Mouse (Mus musculus) ES-Bruce4 (cell line): Measurements from ENCODE around the gene Cog4. TPM values are rescaled to one million over a fixed set of nuclear protein-coding genes. Genes with fewer than 3 reads are reported as not detected.

Experiments used
- H3K27ac ChIP-seq: 2 replicates; pipeline ENCODE4 v1.5.1; 2012; ENCODE audit warnings: low read length, inconsistent platforms; ENCODE audit not compliant: insufficient read depth
- H3K27me3 ChIP-seq: 2 replicates; pipeline ENCODE4 v1.6.1; 2012; ENCODE audit warnings: mild to moderate bottlenecking, low read length, inconsistent platforms; ENCODE audit not compliant: control insufficient read depth, poor library complexity, insufficient read depth, severe bottlenecking
- H3K36me3 ChIP-seq: 2 replicates; pipeline ENCODE4 v1.6.1; 2012; ENCODE audit warnings: inconsistent platforms, mild to moderate bottlenecking, low read length, moderate library complexity; ENCODE audit not compliant: control insufficient read depth, poor library complexity, insufficient read depth, severe bottlenecking
- H3K4me1 ChIP-seq: one replicate; pipeline ENCODE4 v1.8.1; 2011; ENCODE audit warnings: low read length; ENCODE audit not compliant: control insufficient read depth, insufficient read depth
- H3K4me3 ChIP-seq: 2 replicates; pipeline ENCODE4 v1.5.1; 2011; ENCODE audit warnings: low read depth, mild to moderate bottlenecking, low read length
- H3K9ac ChIP-seq: 2 replicates; pipeline ENCODE4 v1.6.1; 2012; ENCODE audit warnings: low read depth, mild to moderate bottlenecking, inconsistent platforms; ENCODE audit not compliant: poor library complexity, severe bottlenecking
- H3K9me3 ChIP-seq: replicated peaks from 2 replicates; pipeline ENCODE4 v1.6.1; 2012; ENCODE audit warnings: mild to moderate bottlenecking, low read length, inconsistent platforms; ENCODE audit not compliant: control insufficient read depth, poor library complexity, insufficient read depth, severe bottlenecking
- CTCF ChIP-seq: IDR thresholded peaks from one replicate; pipeline ENCODE4 v1.8.1; 2011; ENCODE audit warnings: low read depth, low read length
- EP300 ChIP-seq: IDR thresholded peaks from 2 replicates; pipeline ENCODE4 v1.6.1; 2011; ENCODE audit warnings: low read depth, low read length; ENCODE audit not compliant: insufficient read depth
- POLR2A ChIP-seq: IDR thresholded peaks from one replicate; pipeline ENCODE4 v1.8.1; 2011; ENCODE audit warnings: low read length; ENCODE audit not compliant: insufficient read depth
- polyA plus RNA-seq: library from polyadenylated mRNA; stranded (reverse); fragments of >200 nt; gene quantifications from 2 replicates; pipeline ENCODE4 v1.2.4, GENCODE M21; 2011; ENCODE audit warnings: low read depth; ENCODE audit not compliant: missing spikeins, insufficient read depth, insufficient read length

The Cog4 gene
- polyA plus RNA-seq, 1 experiment, result 50.7 TPM

- H3K9me3 ChIP-seq, result no peaks in the 10 kb centered on the region
- TF ChIP-seq POLR2A, result no peak
- no peak overlapping the region for H3K4me3 ChIP-seq
- no peaks in the 10 kb centered on the region for H3K27me3 ChIP-seq
- H3K9ac ChIP-seq, result no peak overlapping the region
- H3K36me3 ChIP-seq, result peaks cover 99% of the 10 kb centered on the region
- no peaks in the 10 kb centered on the region for H3K4me1 ChIP-seq
- no peak overlapping the region for H3K27ac ChIP-seq
Observed at GRCm38 (mm10) chr8:110821960-110822359, 24.4 kb upstream of the Cog4 start.

- Histone ChIP-seq H3K9ac (no peak overlapping the region), H3K36me3 (peaks cover 99% of the 10 kb centered on the region), H3K4me3 (no peak overlapping the region), H3K4me1 (no peaks in the 10 kb centered on the region), H3K9me3 (no peaks in the 10 kb centered on the region), H3K27ac (no peak overlapping the region), H3K27me3 (no peaks in the 10 kb centered on the region)
- TF ChIP-seq POLR2A (no peak), CTCF (no peak), EP300 (no peak)
Observed at GRCm38 (mm10) chr8:110824861-110825260, 21.5 kb upstream of the Cog4 start.

DNA sequence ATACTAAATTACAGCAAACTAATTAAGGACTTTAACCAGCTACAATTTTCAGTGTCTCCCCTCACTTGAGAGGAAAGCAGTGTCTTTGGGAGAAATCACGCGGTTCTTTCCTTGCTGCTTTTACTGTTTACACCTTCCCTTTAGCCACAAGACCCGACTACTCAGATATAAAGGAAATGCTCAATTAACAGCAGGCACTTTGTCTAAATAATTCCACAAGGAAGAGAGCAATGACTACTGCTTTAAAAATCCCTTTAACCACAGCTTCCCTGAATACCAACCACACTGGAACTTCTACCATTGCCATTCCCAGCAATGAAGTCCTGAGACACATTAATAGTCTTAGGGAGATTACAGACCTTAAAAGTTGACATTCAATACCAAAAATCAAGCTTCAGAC lies 17.9 kb upstream of the Cog4 start:
- Histone ChIP-seq H3K9me3 (no peaks in the 10 kb centered on the region), H3K4me1 (no peaks in the 10 kb centered on the region), H3K9ac (no peak overlapping the region), H3K4me3 (no peak overlapping the region), H3K27ac (no peak overlapping the region), H3K36me3 (peaks cover 99% of the 10 kb centered on the region), H3K27me3 (no peaks in the 10 kb centered on the region)
- TF ChIP-seq CTCF, result no peak
- TF ChIP-seq POLR2A, result no peak
- TF ChIP-seq EP300, result no peak

- no peaks in the 10 kb centered on the region for H3K4me1 ChIP-seq
- H3K36me3 ChIP-seq, result peaks cover 100% of the 10 kb centered on the region
- H3K4me3 ChIP-seq, result no peak overlapping the region
Observed at GRCm38 (mm10) chr8:110831956-110832355, 14.4 kb upstream of the Cog4 start.

DNA sequence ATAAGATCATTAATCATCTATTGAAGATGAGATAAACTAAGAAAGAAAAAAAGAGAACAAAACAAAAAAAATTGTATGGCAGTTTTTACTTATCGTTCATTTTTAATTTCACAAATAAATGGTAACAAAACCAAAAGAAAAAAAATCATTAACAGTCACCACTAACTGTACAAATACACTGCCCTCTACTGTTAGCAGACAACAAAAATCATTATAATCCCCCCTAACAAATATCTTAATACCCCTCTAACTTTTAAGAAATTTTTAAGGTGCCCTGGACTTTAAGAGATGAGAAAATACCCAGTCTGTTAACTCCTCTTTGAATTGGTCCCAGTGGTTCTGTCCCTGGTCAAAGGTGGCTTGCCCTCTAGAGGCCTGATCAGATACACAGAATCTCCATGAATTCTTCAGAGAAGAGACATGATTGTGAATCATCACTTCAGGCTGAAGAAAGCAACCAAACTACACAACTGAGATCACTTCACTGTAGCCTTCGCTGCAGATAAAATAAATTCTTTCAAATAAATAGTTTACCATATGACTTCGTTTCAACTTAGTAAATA lies 4.3 kb upstream of the Cog4 start:
- H3K4me1 ChIP-seq, result peaks cover 1% of the 10 kb centered on the region
- H3K4me3 ChIP-seq, result no peak overlapping the region
- no peaks in the 10 kb centered on the region for H3K9me3 ChIP-seq
- H3K9ac ChIP-seq, result no peak overlapping the region
- peaks cover 79% of the 10 kb centered on the region for H3K36me3 ChIP-seq
- H3K27ac ChIP-seq, result no peak overlapping the region
- TF ChIP-seq POLR2A, result no peak
- no peak for TF ChIP-seq EP300
- no peak for TF ChIP-seq CTCF
- H3K27me3 ChIP-seq, result no peaks in the 10 kb centered on the region

More at GRCm38 (mm10) chr8:110831956-110832355, 14.4 kb upstream of the Cog4 start:
- no peak overlapping the region for H3K9ac ChIP-seq
- peak overlapping the region; percentile 75; the same call in 1 of the 2 replicates for H3K27ac ChIP-seq
- H3K9me3 ChIP-seq, result no peaks in the 10 kb centered on the region
- H3K27me3 ChIP-seq, result no peaks in the 10 kb centered on the region
- TF ChIP-seq CTCF, result no peak

- no peaks in the 10 kb centered on the region for H3K27me3 ChIP-seq
- peaks cover 1% of the 10 kb centered on the region for H3K4me1 ChIP-seq
- peaks cover 68% of the 10 kb centered on the region for H3K36me3 ChIP-seq
- H3K9me3 ChIP-seq, result no peaks in the 10 kb centered on the region
- H3K9ac ChIP-seq, result no peak overlapping the region
- no peak overlapping the region for H3K27ac ChIP-seq
- H3K4me3 ChIP-seq, result no peak overlapping the region
- TF ChIP-seq EP300, result no peak
- TF ChIP-seq POLR2A, result no peak
- TF ChIP-seq CTCF, result no peak
Observed at GRCm38 (mm10) chr8:110843207-110843606, 3.2 kb upstream of the Cog4 start.
